Mouse (Mus musculus): ENCODE measurements around the gene Hoxc9. TPM values are rescaled to one million over a fixed set of nuclear protein-coding genes. Genes with fewer than 3 reads are reported as not detected.
A peak's percentile ranks its signal among the peaks of the same experiment; 100 is the strongest.

Hoxc9 gene
- polyA plus RNA-seq, 1 experiment from 2014 or later, result not detected

- ATAC-seq (ENCODE audit: extremely low read depth, insufficient number of reproducible peaks, low FRiP score, low TSS enrichment), result no peak
- Histone ChIP-seq H3K9me3 (no peaks in the 10 kb centered on the region), H3K9ac (no peak overlapping the region), H3K27ac (replicated peaks) (no peak overlapping the region), H3K4me1 (peaks cover 30% of the 10 kb centered on the region), H3K4me3 (no peak overlapping the region), H3K36me3 (no peaks in the 10 kb centered on the region), H3K27me3 (replicated peaks) (peaks cover 100% of the 10 kb centered on the region), H3K4me2 (no peak overlapping the region)
- WGBS, result 19% methylated on average over 13 of the region's 13 CpGs
Observed at GRCm38 (mm10) chr15:103002821-103003448, 26.7 kb downstream of the Hoxc9 start.

- ATAC-seq (ENCODE audit: extremely low read depth, insufficient number of reproducible peaks, low FRiP score, low TSS enrichment), result no peak
- no peak overlapping the region for H3K4me2 ChIP-seq
- peaks cover 14% of the 10 kb centered on the region for H3K4me1 ChIP-seq
- H3K27me3 ChIP-seq (replicated peaks), result peaks cover 100% of the 10 kb centered on the region
- WGBS, result 1% methylated on average over 17 of the region's 17 CpGs
- no peak overlapping the region for H3K4me3 ChIP-seq
- no peak overlapping the region for H3K27ac ChIP-seq (replicated peaks)
- no peaks in the 10 kb centered on the region for H3K9me3 ChIP-seq
- no peak overlapping the region for H3K9ac ChIP-seq
- no peaks in the 10 kb centered on the region for H3K36me3 ChIP-seq
Observed at GRCm38 (mm10) chr15:103005308-103005707, 29.1 kb downstream of the Hoxc9 start.

GRCm38 (mm10) chr15:103005797-103006196 lies 29.6 kb downstream of the Hoxc9 start:
- Histone ChIP-seq H3K36me3 (no peaks in the 10 kb centered on the region), H3K9ac (no peak overlapping the region), H3K4me1 (peaks cover 9% of the 10 kb centered on the region), H3K4me2 (no peak overlapping the region), H3K9me3 (no peaks in the 10 kb centered on the region), H3K4me3 (no peak overlapping the region), H3K27me3 (replicated peaks) (peaks cover 100% of the 10 kb centered on the region), H3K27ac (replicated peaks) (no peak overlapping the region)
- ATAC-seq (ENCODE audit: extremely low read depth, insufficient number of reproducible peaks, low FRiP score, low TSS enrichment), result no peak
- WGBS, result 5% methylated on average over 5 of the region's 5 CpGs

GRCm38 (mm10) chr15:103006326-103006725 lies 30.1 kb downstream of the Hoxc9 start:
- Histone ChIP-seq H3K4me1 (peaks cover 4% of the 10 kb centered on the region), H3K4me3 (no peak overlapping the region), H3K4me2 (no peak overlapping the region)

GRCm38 (mm10) chr15:103009265-103010111 lies 33.2 kb downstream of the Hoxc9 start:
- Histone ChIP-seq H3K4me2 (no peak overlapping the region), H3K9ac (no peak overlapping the region), H3K4me3 (no peak overlapping the region), H3K9me3 (no peaks in the 10 kb centered on the region), H3K4me1 (peaks cover 11% of the 10 kb centered on the region), H3K27me3 (replicated peaks) (peaks cover 98% of the 10 kb centered on the region), H3K27ac (replicated peaks) (no peak overlapping the region), H3K36me3 (no peaks in the 10 kb centered on the region)
- 1% methylated on average over 27 of the region's 27 CpGs for WGBS
- no peak for ATAC-seq (ENCODE audit: extremely low read depth, insufficient number of reproducible peaks, low FRiP score, low TSS enrichment)

More at GRCm38 (mm10) chr15:103006326-103006725, 30.1 kb downstream of the Hoxc9 start:
- Histone ChIP-seq H3K36me3 (no peaks in the 10 kb centered on the region), H3K27me3 (replicated peaks) (peaks cover 100% of the 10 kb centered on the region), H3K27ac (replicated peaks) (no peak overlapping the region), H3K9ac (no peak overlapping the region), H3K9me3 (no peaks in the 10 kb centered on the region)
- ATAC-seq (ENCODE audit: extremely low read depth, insufficient number of reproducible peaks, low FRiP score, low TSS enrichment), result no peak
- 12% methylated on average over 1 of the region's 1 CpGs for WGBS

- 2% methylated on average over 31 of the region's 31 CpGs for WGBS
- Histone ChIP-seq H3K36me3 (no peaks in the 10 kb centered on the region), H3K4me3 (no peak overlapping the region), H3K9ac (no peak overlapping the region), H3K27ac (replicated peaks) (no peak overlapping the region), H3K27me3 (replicated peaks) (peaks cover 98% of the 10 kb centered on the region), H3K4me2 (no peak overlapping the region), H3K9me3 (no peaks in the 10 kb centered on the region), H3K4me1 (peaks cover 16% of the 10 kb centered on the region)
- ATAC-seq (ENCODE audit: extremely low read depth, insufficient number of reproducible peaks, low FRiP score, low TSS enrichment), result no peak
Observed at GRCm38 (mm10) chr15:103010112-103010846, 34.0 kb downstream of the Hoxc9 start.

GRCm38 (mm10) chr15:103010847-103011555 lies 34.8 kb downstream of the Hoxc9 start:
- WGBS, result 2% methylated on average over 28 of the region's 28 CpGs
- Histone ChIP-seq H3K36me3 (no peaks in the 10 kb centered on the region), H3K27ac (replicated peaks) (no peak overlapping the region), H3K9me3 (no peaks in the 10 kb centered on the region), H3K4me1 (peaks cover 16% of the 10 kb centered on the region), H3K27me3 (replicated peaks) (peaks cover 98% of the 10 kb centered on the region), H3K9ac (no peak overlapping the region), H3K4me2 (no peak overlapping the region), H3K4me3 (no peak overlapping the region)
- ATAC-seq (ENCODE audit: extremely low read depth, insufficient number of reproducible peaks, low FRiP score, low TSS enrichment), result no peak

- no peak for ATAC-seq (ENCODE audit: extremely low read depth, insufficient number of reproducible peaks, low FRiP score, low TSS enrichment)
- H3K9ac ChIP-seq, result no peak overlapping the region
- H3K9me3 ChIP-seq, result no peaks in the 10 kb centered on the region
- WGBS, result 1% methylated on average over 26 of the region's 26 CpGs
- peaks cover 98% of the 10 kb centered on the region for H3K27me3 ChIP-seq (replicated peaks)
- H3K27ac ChIP-seq (replicated peaks), result no peak overlapping the region
- H3K4me1 ChIP-seq, result peaks cover 16% of the 10 kb centered on the region
- no peak overlapping the region for H3K4me3 ChIP-seq
- H3K36me3 ChIP-seq, result no peaks in the 10 kb centered on the region
- H3K4me2 ChIP-seq, result no peak overlapping the region
Observed at GRCm38 (mm10) chr15:103011928-103012486, 35.8 kb downstream of the Hoxc9 start.

GRCm38 (mm10) chr15:103013238-103013984 lies 37.2 kb downstream of the Hoxc9 start:
- ATAC-seq (ENCODE audit: extremely low read depth, insufficient number of reproducible peaks, low FRiP score, low TSS enrichment), result no peak; the same call in 1 of the 2 replicates
- WGBS, result 3% methylated on average over 17 of the region's 17 CpGs
- H3K4me2 ChIP-seq, result peak overlapping the region; percentile 55
- H3K27ac ChIP-seq (replicated peaks), result no peak overlapping the region
- H3K9me3 ChIP-seq, result no peaks in the 10 kb centered on the region
- H3K36me3 ChIP-seq, result no peaks in the 10 kb centered on the region
- H3K4me1 ChIP-seq, result peaks cover 16% of the 10 kb centered on the region
- H3K4me3 ChIP-seq, result peak overlapping the region; percentile 36
- H3K9ac ChIP-seq, result no peak overlapping the region
- peaks cover 98% of the 10 kb centered on the region for H3K27me3 ChIP-seq (replicated peaks)
